Mouse (Mus musculus) adrenal gland, adult 2 months (tissue): ENCODE results near the gene Lgals12. TPM values are rescaled to one million over a fixed set of nuclear protein-coding genes. Genes with fewer than 3 reads are reported as not detected.

Source experiments
- DNase-seq: peaks from one replicate; pipeline ENCODE4 v3.0.0; 2021
- polyA plus RNA-seq: library from polyadenylated mRNA; depleted of rRNA; stranded (reverse); fragments of >200 nt; gene quantifications from 2 replicates; pipeline ENCODE4 v1.2.3, GENCODE M21; 2012
- total RNA-seq, 2 experiments: library from RNA; stranded (reverse); gene quantifications; 2 replicates each; pipeline ENCODE4 v1.2.3; 2021

Lgals12 gene
- total and polyA plus RNA-seq, 3 experiments = 9.6 to 38.8 (median 28.1) TPM

GRCm38 (mm10) chr19:7583599-7583998, 23.4 kb downstream of the Lgals12 start:
- no peak for DNase-seq

GRCm38 (mm10) chr19:7583101-7583500, 23.9 kb downstream of the Lgals12 start:
- no peak for DNase-seq

- no peak for DNase-seq
Measured at GRCm38 (mm10) chr19:7581042-7581441, 26.0 kb downstream of the Lgals12 start.

GRCm38 (mm10) chr19:7577710-7578109, 29.3 kb downstream of the Lgals12 start:
- DNase-seq = no peak

- no peak for DNase-seq
Measured at GRCm38 (mm10) chr19:7576180-7576579, 30.8 kb downstream of the Lgals12 start.

GRCm38 (mm10) chr19:7569650-7570049, 37.3 kb downstream of the Lgals12 start:
- no peak for DNase-seq

- DNase-seq = no peak
Measured at GRCm38 (mm10) chr19:7568364-7568763, 38.6 kb downstream of the Lgals12 start.

GRCm38 (mm10) chr19:7566826-7567225, 40.2 kb downstream of the Lgals12 start:
- DNase-seq = no peak

- DNase-seq = no peak
Measured at GRCm38 (mm10) chr19:7564457-7564856, 42.5 kb downstream of the Lgals12 start.

- no peak for DNase-seq
Measured at GRCm38 (mm10) chr19:7563676-7564075, 43.3 kb downstream of the Lgals12 start.

- no peak for DNase-seq
Measured at GRCm38 (mm10) chr19:7562601-7563129, 44.3 kb downstream of the Lgals12 start.

GRCm38 (mm10) chr19:7561456-7561855, 45.5 kb downstream of the Lgals12 start:
- DNase-seq = no peak

- DNase-seq = no peak
Measured at GRCm38 (mm10) chr19:7559986-7560385, 47.0 kb downstream of the Lgals12 start.

- DNase-seq = no peak
Measured at GRCm38 (mm10) chr19:7558675-7559074, 48.3 kb downstream of the Lgals12 start.

GRCm38 (mm10) chr19:7557844-7558243, 49.1 kb downstream of the Lgals12 start:
- DNase-seq = no peak

- DNase-seq = peak; percentile 90
Measured at GRCm38 (mm10) chr19:7557328-7557822, 49.6 kb downstream of the Lgals12 start, which contains the start of gene Pla2g16. Gene Pla2g16 (plus strand): TSS chr19:7557459.

- DNase-seq = no peak
Measured at GRCm38 (mm10) chr19:7556641-7557040, 50.4 kb downstream of the Lgals12 start.

- no peak for DNase-seq
Measured at GRCm38 (mm10) chr19:7554881-7555280, 52.1 kb downstream of the Lgals12 start.

- DNase-seq = no peak
Measured at GRCm38 (mm10) chr19:7553441-7553840, 53.6 kb downstream of the Lgals12 start.

GRCm38 (mm10) chr19:7552301-7552673, 54.7 kb downstream of the Lgals12 start:
- no peak for DNase-seq

- no peak for DNase-seq
Measured at GRCm38 (mm10) chr19:7551550-7552300, 55.3 kb downstream of the Lgals12 start.

- DNase-seq = no peak
Measured at GRCm38 (mm10) chr19:7548924-7549323, 58.1 kb downstream of the Lgals12 start.
